Mouse (Mus musculus): ENCODE measurements around the gene Coro2b. TPM values are rescaled to one million over a fixed set of nuclear protein-coding genes. Genes with fewer than 3 reads are reported as not detected.

Gene Coro2b
- polyA plus RNA-seq, 1 experiment from 2014 or later = 35.1 TPM

- no peak overlapping the region for H3K4me2 ChIP-seq
- H3K4me1 ChIP-seq = peaks cover 23% of the 10 kb centered on the region
- no peak overlapping the region for H3K9ac ChIP-seq
- H3K27ac ChIP-seq = peak overlapping the region; percentile 74
- H3K4me3 ChIP-seq = no peak overlapping the region
- H3K9me3 ChIP-seq = no peaks in the 10 kb centered on the region
- peak; percentile 56 for ATAC-seq (replicated peaks)
- 29% methylated on average over 3 of the region's 3 CpGs for WGBS
- H3K36me3 ChIP-seq (replicated peaks) = no peaks in the 10 kb centered on the region
- H3K27me3 ChIP-seq (replicated peaks) = no peaks in the 10 kb centered on the region
Measured at GRCm38 (mm10) chr9:62438755-62439101, 98.1 kb downstream of the Coro2b start.

- no peaks in the 10 kb centered on the region for H3K9me3 ChIP-seq
- ATAC-seq (replicated peaks) = no peak
Measured at GRCm38 (mm10) chr9:62438085-62438754, 98.6 kb downstream of the Coro2b start.

GRCm38 (mm10) chr9:62437446-62437845 lies 99.4 kb downstream of the Coro2b start:
- Histone ChIP-seq H3K9ac (no peak overlapping the region), H3K27me3 (replicated peaks) (no peaks in the 10 kb centered on the region), H3K9me3 (no peaks in the 10 kb centered on the region), H3K27ac (no peak overlapping the region), H3K36me3 (replicated peaks) (no peaks in the 10 kb centered on the region), H3K4me2 (no peak overlapping the region), H3K4me3 (no peak overlapping the region), H3K4me1 (peaks cover 23% of the 10 kb centered on the region)
- 92% methylated on average over 7 of the region's 7 CpGs for WGBS
- no peak for ATAC-seq (replicated peaks)

More at GRCm38 (mm10) chr9:62438085-62438754, 98.6 kb downstream of the Coro2b start:
- Histone ChIP-seq H3K36me3 (replicated peaks) (no peaks in the 10 kb centered on the region), H3K27me3 (replicated peaks) (no peaks in the 10 kb centered on the region), H3K9ac (no peak overlapping the region), H3K4me3 (no peak overlapping the region), H3K27ac (peak overlapping the region; percentile 74), H3K4me2 (no peak overlapping the region), H3K4me1 (peaks cover 23% of the 10 kb centered on the region)
- 78% methylated on average over 5 of the region's 5 CpGs for WGBS

- peaks cover 23% of the 10 kb centered on the region for H3K4me1 ChIP-seq
Measured at GRCm38 (mm10) chr9:62435613-62436318, 101.1 kb downstream of the Coro2b start.

GRCm38 (mm10) chr9:62432261-62433060 lies 104.4 kb downstream of the Coro2b start:
- no peak for ATAC-seq (replicated peaks)
- Histone ChIP-seq H3K4me2 (no peak overlapping the region), H3K4me3 (no peak overlapping the region), H3K27ac (no peak overlapping the region), H3K9ac (no peak overlapping the region), H3K27me3 (replicated peaks) (no peaks in the 10 kb centered on the region), H3K4me1 (peaks cover 15% of the 10 kb centered on the region), H3K36me3 (replicated peaks) (peaks cover 11% of the 10 kb centered on the region; the same call in 1 of the 2 replicates), H3K9me3 (no peaks in the 10 kb centered on the region)
- 62% methylated on average over 15 of the region's 15 CpGs for WGBS

More at GRCm38 (mm10) chr9:62435613-62436318, 101.1 kb downstream of the Coro2b start:
- 2% methylated on average over 12 of the region's 12 CpGs for WGBS
- no peak overlapping the region for H3K9ac ChIP-seq
- ATAC-seq (replicated peaks) = peak; percentile 66; the same call in 1 of the 2 replicates
- no peaks in the 10 kb centered on the region for H3K36me3 ChIP-seq (replicated peaks)
- H3K9me3 ChIP-seq = no peaks in the 10 kb centered on the region
- no peak overlapping the region for H3K4me3 ChIP-seq
- H3K4me2 ChIP-seq = 0 out of 2 replicates have a peak overlapping the region, but pooled peaks have one; percentile 9
- no peaks in the 10 kb centered on the region for H3K27me3 ChIP-seq (replicated peaks)
- peak overlapping the region; percentile 50 for H3K27ac ChIP-seq

GRCm38 (mm10) chr9:62430741-62431140 lies 106.1 kb downstream of the Coro2b start:
- Histone ChIP-seq H3K4me3 (no peak overlapping the region), H3K4me2 (no peak overlapping the region), H3K27ac (no peak overlapping the region), H3K9me3 (no peaks in the 10 kb centered on the region), H3K9ac (no peak overlapping the region), H3K4me1 (peaks cover 6% of the 10 kb centered on the region), H3K36me3 (replicated peaks) (peaks cover 11% of the 10 kb centered on the region; the same call in 1 of the 2 replicates), H3K27me3 (replicated peaks) (no peaks in the 10 kb centered on the region)
- 84% methylated on average over 4 of the region's 4 CpGs for WGBS
- no peak for ATAC-seq (replicated peaks)

- Histone ChIP-seq H3K4me1 (no peaks in the 10 kb centered on the region), H3K9ac (no peak overlapping the region), H3K36me3 (replicated peaks) (peaks cover 11% of the 10 kb centered on the region; the same call in 1 of the 2 replicates), H3K27ac (no peak overlapping the region), H3K9me3 (no peaks in the 10 kb centered on the region), H3K4me3 (no peak overlapping the region), H3K27me3 (replicated peaks) (no peaks in the 10 kb centered on the region), H3K4me2 (no peak overlapping the region)
- no peak for ATAC-seq (replicated peaks)
- 89% methylated on average over 8 of the region's 8 CpGs for WGBS
Measured at GRCm38 (mm10) chr9:62427010-62427409, 109.8 kb downstream of the Coro2b start.

GRCm38 (mm10) chr9:62426531-62426930 lies 110.3 kb downstream of the Coro2b start:
- no peak for ATAC-seq (replicated peaks)
- no peak overlapping the region for H3K4me2 ChIP-seq
- H3K27ac ChIP-seq = no peak overlapping the region
- H3K9ac ChIP-seq = no peak overlapping the region
- H3K4me3 ChIP-seq = no peak overlapping the region
- peaks cover 11% of the 10 kb centered on the region; the same call in 1 of the 2 replicates for H3K36me3 ChIP-seq (replicated peaks)
- no peaks in the 10 kb centered on the region for H3K4me1 ChIP-seq
- WGBS = 91% methylated on average over 6 of the region's 6 CpGs
- H3K27me3 ChIP-seq (replicated peaks) = no peaks in the 10 kb centered on the region
- no peaks in the 10 kb centered on the region for H3K9me3 ChIP-seq

- no peak overlapping the region for H3K4me2 ChIP-seq
- ATAC-seq (replicated peaks) = no peak
- H3K9me3 ChIP-seq = no peaks in the 10 kb centered on the region
- no peaks in the 10 kb centered on the region for H3K4me1 ChIP-seq
- H3K4me3 ChIP-seq = no peak overlapping the region
- no peak overlapping the region for H3K27ac ChIP-seq
- H3K27me3 ChIP-seq (replicated peaks) = no peaks in the 10 kb centered on the region
- WGBS = 94% methylated on average over 19 of the region's 19 CpGs
- no peak overlapping the region for H3K9ac ChIP-seq
- peaks cover 11% of the 10 kb centered on the region; the same call in 1 of the 2 replicates for H3K36me3 ChIP-seq (replicated peaks)
Measured at GRCm38 (mm10) chr9:62426021-62426420, 110.8 kb downstream of the Coro2b start.

GRCm38 (mm10) chr9:62425265-62425664 lies 111.6 kb downstream of the Coro2b start:
- no peak overlapping the region for H3K4me3 ChIP-seq
- no peaks in the 10 kb centered on the region for H3K27me3 ChIP-seq (replicated peaks)
- no peaks in the 10 kb centered on the region; the same call in 1 of the 2 replicates for H3K4me1 ChIP-seq
- H3K9me3 ChIP-seq = no peaks in the 10 kb centered on the region
- no peak overlapping the region for H3K27ac ChIP-seq
- 76% methylated on average over 5 of the region's 5 CpGs for WGBS
- no peak for ATAC-seq (replicated peaks)
- no peak overlapping the region for H3K4me2 ChIP-seq
- peaks cover 10% of the 10 kb centered on the region; the same call in 1 of the 2 replicates for H3K36me3 ChIP-seq (replicated peaks)
- no peak overlapping the region for H3K9ac ChIP-seq

- peaks cover 6% of the 10 kb centered on the region; the same call in 1 of the 2 replicates for H3K36me3 ChIP-seq (replicated peaks)
- no peaks in the 10 kb centered on the region for H3K9me3 ChIP-seq
- H3K4me2 ChIP-seq = no peak overlapping the region
- 95% methylated on average over 10 of the region's 10 CpGs for WGBS
- H3K27me3 ChIP-seq (replicated peaks) = no peaks in the 10 kb centered on the region
- no peak for ATAC-seq (replicated peaks)
- H3K4me1 ChIP-seq = no peaks in the 10 kb centered on the region; the same call in 1 of the 2 replicates
- H3K4me3 ChIP-seq = no peak overlapping the region
- H3K27ac ChIP-seq = no peak overlapping the region
- no peak overlapping the region for H3K9ac ChIP-seq
Measured at GRCm38 (mm10) chr9:62423871-62424270, 113.0 kb downstream of the Coro2b start.

GRCm38 (mm10) chr9:62422926-62423325 lies 113.9 kb downstream of the Coro2b start:
- H3K4me3 ChIP-seq = no peak overlapping the region
- no peak for ATAC-seq (replicated peaks)
- H3K4me1 ChIP-seq = no peaks in the 10 kb centered on the region; the same call in 1 of the 2 replicates
- 93% methylated on average over 10 of the region's 10 CpGs for WGBS
- H3K4me2 ChIP-seq = no peak overlapping the region
- no peaks in the 10 kb centered on the region for H3K9me3 ChIP-seq
- H3K27me3 ChIP-seq (replicated peaks) = no peaks in the 10 kb centered on the region
- no peak overlapping the region for H3K9ac ChIP-seq
- peaks cover 7% of the 10 kb centered on the region; the same call in 1 of the 2 replicates for H3K36me3 ChIP-seq (replicated peaks)
- no peak overlapping the region for H3K27ac ChIP-seq

Measured in midbrain, embryonic 15.5 days (tissue).